Mouse (Mus musculus): ENCODE results near the gene Avl9.

Avl9 gene

DNA sequence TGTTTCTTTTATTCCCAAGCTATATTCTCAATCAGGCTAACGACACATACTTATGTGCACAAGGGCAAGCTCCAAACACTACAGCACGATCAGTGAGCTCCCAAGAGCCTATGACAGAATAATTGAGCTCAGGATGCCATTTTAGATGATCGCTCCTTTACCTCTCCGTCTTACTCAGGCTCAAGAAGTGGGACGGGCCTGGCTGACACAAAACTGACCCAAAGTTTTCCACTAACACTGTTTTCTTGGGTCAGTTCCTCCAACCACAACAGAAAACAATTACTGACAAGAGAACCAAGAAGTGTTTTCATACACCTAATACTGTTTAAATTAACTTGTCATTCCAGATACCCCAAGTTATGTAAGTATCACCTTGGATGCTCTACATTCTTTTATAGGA lies 80.1 kb downstream of the Avl9 start:
- no peak for DNase-seq (ENCODE audit: low spot score)

DNA sequence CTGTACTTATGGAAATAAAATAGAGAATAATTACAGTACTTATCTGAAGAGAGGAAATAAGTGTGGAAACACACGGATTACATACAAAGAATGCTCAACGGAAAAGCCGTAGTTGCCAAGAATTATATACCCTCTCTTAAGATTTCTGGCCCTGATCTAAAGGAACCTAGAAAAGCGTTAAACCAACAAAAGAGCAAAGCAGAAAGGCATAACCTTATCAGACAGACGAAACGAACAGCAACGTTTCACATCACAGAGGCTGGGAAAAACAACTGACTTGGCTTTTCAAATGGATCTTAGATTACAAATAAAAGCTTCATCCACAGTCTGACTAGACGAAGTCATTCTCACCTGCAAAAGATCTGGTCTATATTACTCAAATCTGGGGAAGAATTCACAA lies 81.5 kb downstream of the Avl9 start:
- DNase-seq (ENCODE audit: low spot score): no peak

DNA sequence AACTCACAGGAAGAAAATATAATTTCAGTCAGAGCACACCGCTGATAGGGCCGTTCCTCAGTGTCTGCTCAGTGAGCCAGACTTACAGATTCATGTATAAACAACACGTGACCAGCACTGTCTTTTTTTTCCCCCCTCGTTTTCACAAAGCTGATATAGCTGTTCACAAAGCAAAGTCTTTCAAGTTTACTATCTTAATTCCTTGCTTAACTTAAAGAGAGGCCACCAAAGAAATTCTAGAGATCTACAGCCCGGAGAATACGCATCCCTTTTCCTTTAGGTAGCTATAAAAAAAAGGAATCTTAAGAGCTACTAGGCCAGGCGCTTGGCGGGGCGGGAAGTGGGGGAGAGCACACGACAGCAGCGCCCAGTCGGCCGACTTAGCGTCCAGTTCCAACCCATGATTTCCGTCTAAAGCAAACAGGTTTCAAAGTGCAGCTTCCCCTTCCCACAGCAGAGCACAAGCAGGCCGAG lies 82.0 kb downstream of the Avl9 start:
- peak; percentile 55 for DNase-seq (ENCODE audit: low spot score)

DNA sequence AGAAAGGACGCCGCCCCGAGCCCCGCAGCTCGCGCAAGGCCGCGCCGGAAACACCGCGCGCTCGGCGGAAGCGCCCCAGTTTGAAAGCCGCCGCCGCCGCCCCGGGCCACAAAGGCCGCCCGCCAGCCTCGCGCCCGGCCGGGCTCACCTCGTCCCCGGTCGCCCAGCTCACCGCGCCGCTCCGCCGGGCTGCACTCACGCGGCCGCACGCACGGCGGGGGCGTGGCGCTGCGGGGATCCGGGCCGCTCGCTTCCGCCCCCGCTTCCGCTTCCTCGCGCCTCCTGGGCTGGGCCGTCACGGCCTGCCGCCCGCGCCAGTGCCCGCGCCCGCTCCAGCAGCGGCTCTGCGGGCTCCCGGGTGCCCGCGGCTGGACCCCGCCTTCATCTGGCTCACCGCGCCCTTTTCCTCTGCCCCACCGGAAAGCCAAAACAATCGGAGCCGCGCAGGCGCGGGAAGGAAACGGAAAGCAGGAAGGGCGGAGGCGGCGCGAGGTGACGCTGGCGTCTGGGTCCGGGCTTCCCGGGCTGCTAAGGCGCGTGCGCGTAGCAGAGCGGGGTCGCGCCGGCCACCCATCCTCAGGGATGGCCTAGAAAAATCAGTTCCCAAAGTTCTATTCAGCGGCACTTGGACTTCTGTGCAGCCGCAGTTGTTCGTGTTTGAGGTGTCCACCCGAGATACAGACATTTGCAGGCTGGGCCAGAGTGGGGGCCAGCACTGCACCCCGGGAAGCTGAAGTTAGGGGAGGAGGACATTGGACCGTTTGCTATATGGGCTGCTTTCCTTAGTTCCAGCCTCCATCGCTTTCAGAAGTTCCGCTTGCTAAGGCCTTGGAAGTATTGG lies 82.8 kb downstream of the Avl9 start, which contains the start of gene Kbtbd2:
Gene Kbtbd2 (minus strand): TSS at position 503 of the 841 bp plus-strand sequence.
- peak; percentile 93 for DNase-seq (ENCODE audit: low spot score)

DNA sequence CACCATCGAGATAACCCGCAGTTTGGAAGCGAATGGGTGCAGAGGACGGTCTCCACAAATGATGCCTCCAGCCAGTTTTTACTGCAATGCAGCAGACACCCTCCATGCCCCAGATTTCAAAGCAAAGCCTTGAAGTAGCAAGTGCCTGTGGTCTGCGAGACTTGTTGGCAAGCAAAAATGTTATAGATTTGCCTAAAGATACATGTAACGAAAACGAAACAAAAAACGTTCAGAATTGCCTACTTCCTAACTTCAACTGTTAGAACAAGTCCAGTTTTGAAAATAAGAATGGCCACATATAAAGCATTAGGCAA lies 83.4 kb downstream of the Avl9 start:
- DNase-seq (ENCODE audit: low spot score): no peak

DNA sequence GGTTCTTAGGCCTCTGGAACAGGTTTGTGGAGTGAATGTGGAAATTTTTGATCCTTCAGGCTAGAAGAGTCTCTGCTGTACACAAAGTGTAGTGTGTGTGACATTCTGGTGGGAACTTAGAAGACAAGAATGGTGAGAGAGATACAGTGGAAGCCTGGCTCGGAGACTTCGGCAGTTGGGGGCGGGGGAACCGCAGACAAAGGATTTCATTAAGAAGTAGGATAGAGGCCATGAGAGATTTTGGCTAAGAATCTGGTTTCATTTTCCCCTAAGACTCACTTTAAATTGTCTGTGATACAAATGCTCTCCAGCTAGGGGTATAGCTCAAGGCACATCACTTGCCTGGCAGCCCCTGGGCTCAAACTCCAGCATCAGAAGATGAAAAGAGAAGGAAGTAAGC lies 90.3 kb downstream of the Avl9 start:
- no peak for DNase-seq (ENCODE audit: low spot score)

DNA sequence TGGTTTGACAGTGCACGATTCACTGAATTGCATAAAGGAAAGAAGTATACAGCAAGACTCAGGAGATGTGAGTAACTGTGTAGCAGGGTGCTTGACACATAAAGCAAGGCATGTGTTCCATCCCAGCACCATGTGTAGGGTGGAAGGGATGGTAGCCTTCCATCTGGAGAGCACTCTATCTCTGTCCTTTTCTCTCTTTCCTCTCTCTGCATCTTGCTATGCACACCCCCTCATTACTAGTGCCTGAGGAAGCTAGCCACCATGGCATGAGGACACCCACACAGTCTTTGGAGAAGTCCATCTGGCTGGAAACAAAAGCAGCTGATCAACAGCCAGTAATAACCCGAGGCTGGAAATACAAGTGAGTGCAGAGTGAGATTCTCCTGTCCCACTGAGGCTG lies 91.5 kb downstream of the Avl9 start:
- no peak for DNase-seq (ENCODE audit: low spot score)

DNA sequence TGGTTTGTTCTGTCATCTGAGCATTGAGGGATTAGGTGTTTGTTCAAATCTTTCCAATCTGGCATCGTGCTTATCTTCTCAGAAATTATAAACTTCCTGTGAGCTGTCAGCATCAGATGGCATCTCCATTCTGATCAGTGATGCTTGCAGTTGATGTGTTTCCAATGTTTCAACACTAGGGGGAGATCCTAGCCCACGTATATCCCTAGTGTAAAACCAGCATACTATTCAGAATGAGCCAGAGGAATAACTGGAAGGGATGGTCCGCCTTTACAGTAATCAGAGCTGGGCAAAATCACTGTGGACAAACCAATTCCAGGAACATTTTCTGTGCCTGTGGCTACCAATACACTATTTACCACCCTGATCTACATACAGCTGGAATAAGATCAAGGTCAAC lies 94.0 kb downstream of the Avl9 start:
- DNase-seq (ENCODE audit: low spot score): no peak

Measured in testis, postnatal 10 days (tissue).